Mouse (Mus musculus) layer of hippocampus, postnatal 25 days (tissue): ENCODE results near the gene Wdr95. TPM values are rescaled to one million over a fixed set of nuclear protein-coding genes. Genes with fewer than 3 reads are reported as not detected.
A peak's percentile ranks its signal among the peaks of the same experiment; 100 is the strongest.

Experiments used
- DNase-seq, 2 experiments: peaks; one replicate each; pipeline ENCODE4 v3.0.0; 2022; ENCODE audit warnings: mixed read lengths in 2 of 2, low spot score in 1 of 2; ENCODE audit errors: extremely low spot score in 1 of 2
- total RNA-seq, 2 experiments: library from RNA; stranded (reverse); gene quantifications; 2 replicates each; pipeline ENCODE4 v1.2.3; 2021

Wdr95 gene
- total RNA-seq, 2 experiments from 2014 or later = 0.87 to 1.7 TPM

GRCm38 (mm10) chr5:149566957-149567356 is 38.5 kb downstream of the Wdr95 start:
- DNase-seq = peak in 1 of 2 experiments; percentile 16

- DNase-seq = no peak
These were observed 40.5 kb downstream of the Wdr95 start for GRCm38 (mm10) chr5:149568993-149569392.

- no peak for DNase-seq
These were observed 48.5 kb downstream of the Wdr95 start for GRCm38 (mm10) chr5:149576977-149577376.

GRCm38 (mm10) chr5:149577449-149577848 is 49.0 kb downstream of the Wdr95 start:
- no peak for DNase-seq

- no peak for DNase-seq
These were observed 54.3 kb downstream of the Wdr95 start for GRCm38 (mm10) chr5:149582642-149583262.

- DNase-seq = no peak
These were observed 55.0 kb downstream of the Wdr95 start for GRCm38 (mm10) chr5:149583507-149583906.

- no peak for DNase-seq
These were observed 55.7 kb downstream of the Wdr95 start for GRCm38 (mm10) chr5:149584154-149584655.

GRCm38 (mm10) chr5:149585231-149585630 is 56.8 kb downstream of the Wdr95 start:
- no peak for DNase-seq

GRCm38 (mm10) chr5:149585910-149586309 is 57.4 kb downstream of the Wdr95 start:
- DNase-seq = no peak

GRCm38 (mm10) chr5:149587327-149587895 is 58.9 kb downstream of the Wdr95 start:
- no peak for DNase-seq

GRCm38 (mm10) chr5:149588814-149589534 is 60.5 kb downstream of the Wdr95 start:
- DNase-seq = no peak

GRCm38 (mm10) chr5:149589932-149590331 is 61.5 kb downstream of the Wdr95 start:
- DNase-seq = no peak

GRCm38 (mm10) chr5:149594215-149594614 is 65.7 kb downstream of the Wdr95 start:
- no peak for DNase-seq

- DNase-seq = no peak
These were observed 68.9 kb downstream of the Wdr95 start for GRCm38 (mm10) chr5:149597351-149597750.

GRCm38 (mm10) chr5:149601996-149602395 is 73.5 kb downstream of the Wdr95 start:
- no peak for DNase-seq

- no peak for DNase-seq
These were observed 74.8 kb downstream of the Wdr95 start for GRCm38 (mm10) chr5:149603241-149603640.

GRCm38 (mm10) chr5:149607083-149607720 is 78.7 kb downstream of the Wdr95 start:
- no peak for DNase-seq

- no peak for DNase-seq
These were observed 83.1 kb downstream of the Wdr95 start for GRCm38 (mm10) chr5:149611476-149612164.

GRCm38 (mm10) chr5:149612165-149612518 is 83.7 kb downstream of the Wdr95 start:
- no peak for DNase-seq

- peak; percentile 22 to 32 for DNase-seq
These were observed 84.3 kb downstream of the Wdr95 start for GRCm38 (mm10) chr5:149612740-149613139.
